9 mouse cellular contexts compared by ENCODE assay signal in genomic region chr15:103352856-103353255, GRCm38 (mm10). TPM values are rescaled to one million over a fixed set of nuclear protein-coding genes. Genes with fewer than 3 reads are reported as not detected.
A peak's percentile ranks its signal among the peaks of the same experiment; 100 is the strongest.
DNase-seq lines count a peak whose midpoint lies in the region; ATAC-seq and TF ChIP-seq lines count a peak whose summit lies in the region.
"Had no signal": no experiment of that assay in that cellular context is flagged by ENCODE, and none has a peak within 500 bp of the region (broad histone marks: within the 10 kb centered on the region; RNA-seq: fewer than 3 reads in every experiment).

No protein-coding gene starts in this region.

- no peaks in the 10 kb centered on the region for H3K4me1 ChIP-seq in forebrain, embryonic 14.5 days (ENCODE audit: control insufficient read depth, insufficient read depth, low read length)

- H3K9ac ChIP-seq in forebrain, embryonic 14.5 days (ENCODE audit: low read length) = no peak overlapping the region
- H3K9ac ChIP-seq: limb, embryonic 12.5 days had no signal

- WGBS in forebrain, embryonic 14.5 days = 52% methylated on average over 4 of the region's 4 CpGs

- no peak overlapping the region for H3K27ac ChIP-seq in gastrocnemius, adult 2 months
- H3K27ac ChIP-seq in forebrain, embryonic 14.5 days (ENCODE audit: low read depth, low read length) = no peak overlapping the region
- H3K27ac ChIP-seq: limb, embryonic 12.5 days had no signal

- TF ChIP-seq CTCF in gastrocnemius, adult 2 months (IDR thresholded peaks at IDR 0.05) = peak; percentile 94; the same call in 1 of the 2 replicates

- H3K4me2 ChIP-seq in forebrain, embryonic 14.5 days (ENCODE audit: low read length) = no peak overlapping the region
- H3K4me2 ChIP-seq: limb, embryonic 12.5 days had no signal

- H3K36me3 ChIP-seq in forebrain, embryonic 14.5 days (ENCODE audit: control insufficient read depth, insufficient read depth, low read length) = no peaks in the 10 kb centered on the region

- H3K4me3 ChIP-seq in gastrocnemius, adult 2 months = no peak overlapping the region
- H3K4me3 ChIP-seq in forebrain, embryonic 14.5 days (ENCODE audit: low read depth, low read length) = no peak overlapping the region
- H3K4me3 ChIP-seq: limb, embryonic 12.5 days had no signal

- intact Hi-C loops in gastrocnemius, adult 2 months (cut with DNase I) = no loop called here

- ATAC-seq in forebrain, embryonic 14.5 days = peak; percentile 55

- H3K27me3 ChIP-seq in forebrain, embryonic 14.5 days (replicated peaks; ENCODE audit: control insufficient read depth, insufficient read depth, low read length) = no peaks in the 10 kb centered on the region
- H3K27me3 ChIP-seq: limb, embryonic 12.5 days had no signal

- H3K9me3 ChIP-seq in forebrain, embryonic 14.5 days (replicated peaks; ENCODE audit: control insufficient read depth, low read length) = no peaks in the 10 kb centered on the region
- H3K9me3 ChIP-seq: limb, embryonic 12.5 days had no signal

- peak; percentile 70 for DNase-seq in gastrocnemius, adult 2 months
- DNase-seq in gastrocnemius, postnatal 25 days = no peak
- DNase-seq in 3T3-L1 (ENCODE audit: low read depth, low spot score) (peak; percentile 80), adipocyte (ENCODE audit: low spot score) (peak; percentile 78)
- peak; percentile 81 for DNase-seq in forebrain, embryonic 14.5 days (ENCODE audit: low spot score)
- peak; percentile 73 to 75 for DNase-seq in kidney, postnatal 4 days
- peak; percentile 45 to 50 for DNase-seq in natural killer cell, adult 2 months (ENCODE audit: low spot score in 2 of 2)
- no peak for DNase-seq in c-Kit-positive CD71-positive TER-119-positive erythroid progenitor cells, embryonic 14.5 days (ENCODE audit: low spot score)

RNA-seq across cellular contexts. Expression of gene Zfp385a, which starts 13.0 kb away (rescaled TPM):
- 10 to 100 TPM in 1 of 2 experiments, 1 to 10 TPM in 1; 8.0 to 13.0 TPM for total RNA-seq in gastrocnemius, adult 2 months (2021)
- total RNA-seq in gastrocnemius, postnatal 25 days (2021) = 10 to 100 TPM; 17.0 to 77.5 TPM
- polyA plus RNA-seq in forebrain, embryonic 14.5 days (2014; fragmentation: Nextera tagmentation; extraction: Ambion mirVana) = 11.7 and 13.9 TPM in 2 replicates

RNA-seq across cellular contexts. Expression of gene Itga5, which starts 13.7 kb away (rescaled TPM):
- 1 to 10 TPM; 5.0 to 10.0 TPM for total RNA-seq in gastrocnemius, adult 2 months (2021)
- 10 to 100 TPM in 1 of 2 experiments, 1 to 10 TPM in 1; 9.5 to 15.2 TPM for total RNA-seq in gastrocnemius, postnatal 25 days (2021)
- 5.3 and 7.7 TPM in 2 replicates for polyA plus RNA-seq in forebrain, embryonic 14.5 days (2014; fragmentation: Nextera tagmentation; extraction: Ambion mirVana)

RNA-seq across cellular contexts. Expression of gene Gpr84, which starts 42.4 kb away (rescaled TPM):
- not detected for total RNA-seq in gastrocnemius, adult 2 months (2021)
- not detected for total RNA-seq in gastrocnemius, postnatal 25 days (2021)
- 0.39 and 0.47 TPM in 2 replicates for polyA plus RNA-seq in forebrain, embryonic 14.5 days (2014; fragmentation: Nextera tagmentation; extraction: Ambion mirVana)

Comparison
In these comparisons a context has a peak if more than half of its experiments do, and no peak if none do; other contexts are left out.
1. DNase-seq: peak in gastrocnemius, adult 2 months (single experiment), 3T3-L1 (single experiment), adipocyte (single experiment), forebrain, embryonic 14.5 days (single experiment), kidney, postnatal 4 days (2 of 2) and natural killer cell, adult 2 months (2 of 2); none in gastrocnemius, postnatal 25 days (single experiment) and c-Kit-positive CD71-positive TER-119-positive erythroid progenitor cells, embryonic 14.5 days (single experiment).